Mouse (Mus musculus) myocyte (in vitro differentiated cells): ENCODE measurements around the gene Xpo4. TPM values are rescaled to one million over a fixed set of nuclear protein-coding genes. Genes with fewer than 3 reads are reported as not detected.

Source experiments
- H3K27me3 ChIP-seq: one replicate; pipeline ENCODE4 v1.6.1; 2011; ENCODE audit not compliant: control insufficient read depth, insufficient read depth, insufficient read length
- H3K36me3 ChIP-seq: one replicate; pipeline ENCODE4 v1.6.1; 2011; ENCODE audit not compliant: control insufficient read depth, insufficient read depth
- H3K4me2 ChIP-seq: one replicate; pipeline ENCODE4 v1.6.1; 2011; ENCODE audit warnings: low read depth, control low read depth
- H3K4me3 ChIP-seq: one replicate; pipeline ENCODE4 v1.5.1; 2011; ENCODE audit warnings: mild to moderate bottlenecking, control low read depth, moderate library complexity
- H3K79me2 ChIP-seq: one replicate; pipeline ENCODE4 v1.6.1; 2011; ENCODE audit not compliant: control insufficient read depth, insufficient read depth
- H3ac ChIP-seq: one replicate; pipeline ENCODE4 v1.6.1; 2011; ENCODE audit not compliant: control insufficient read depth, insufficient read length
- CEBPB ChIP-seq: IDR thresholded peaks from 2 replicates; pipeline ENCODE4 v1.6.1; 2011; ENCODE audit warnings: mild to moderate bottlenecking, moderate library complexity; ENCODE audit not compliant: poor library complexity, insufficient read depth, severe bottlenecking
- E2F4 ChIP-seq: IDR thresholded peaks from one replicate; pipeline ENCODE4 v1.6.1; 2011; ENCODE audit warnings: mild to moderate bottlenecking, control low read depth, moderate library complexity; ENCODE audit not compliant: insufficient read depth
- MAX ChIP-seq: IDR thresholded peaks from one replicate; pipeline ENCODE4 v1.6.1; 2011; ENCODE audit warnings: low read depth, mild to moderate bottlenecking, control low read depth
- MYOD1 ChIP-seq, 3 experiments: IDR thresholded peaks; one replicate each; pipeline ENCODE4 v1.6.1; 2011; ENCODE audit warnings: control low read depth in 2 of 3, low read depth in 2 of 3, mild to moderate bottlenecking in 2 of 3, moderate library complexity in 1 of 3; ENCODE audit not compliant: insufficient read length in 2 of 3, control insufficient read depth in 1 of 3
- MYOG ChIP-seq, 3 experiments: IDR thresholded peaks; one replicate each; pipeline ENCODE4 v1.6.1; 2011; ENCODE audit warnings: control low read depth in 2 of 3, low read depth in 2 of 3, mild to moderate bottlenecking in 2 of 3; ENCODE audit not compliant: insufficient read length in 2 of 3, control insufficient read depth in 1 of 3, insufficient read depth in 1 of 3
- POLR2A ChIP-seq: IDR thresholded peaks from one replicate; pipeline ENCODE4 v1.6.1; 2011; ENCODE audit warnings: low read depth, mild to moderate bottlenecking, control low read depth, moderate library complexity; ENCODE audit not compliant: insufficient read length
- POLR2AphosphoS2 ChIP-seq: IDR thresholded peaks from one replicate; pipeline ENCODE4 v1.6.1; 2011; ENCODE audit warnings: low read depth, control low read depth; ENCODE audit not compliant: insufficient read length
- REST ChIP-seq: IDR thresholded peaks from one replicate; pipeline ENCODE4 v1.6.1; 2011; ENCODE audit warnings: mild to moderate bottlenecking, control low read depth, moderate library complexity; ENCODE audit not compliant: insufficient read depth, insufficient read length
- SRF ChIP-seq: IDR thresholded peaks from one replicate; pipeline ENCODE4 v1.6.1; 2011; ENCODE audit warnings: low read depth; ENCODE audit not compliant: control insufficient read depth, insufficient read length
- TCF12 ChIP-seq: IDR thresholded peaks from one replicate; pipeline ENCODE4 v1.6.1; 2011; ENCODE audit warnings: mild to moderate bottlenecking, control low read depth; ENCODE audit not compliant: poor library complexity, insufficient read depth, severe bottlenecking
- TCF3 ChIP-seq: IDR thresholded peaks from one replicate; pipeline ENCODE4 v1.6.1; 2011; ENCODE audit warnings: low read depth, control low read depth; ENCODE audit not compliant: insufficient read length
- USF1 ChIP-seq: IDR thresholded peaks from one replicate; pipeline ENCODE4 v1.6.1; 2011; ENCODE audit warnings: low read depth, mild to moderate bottlenecking, control low read depth, moderate library complexity
- polyA plus RNA-seq: library from polyadenylated mRNA; unstranded; fragments of >200 nt; fragmentation: generic; extraction: Trizol; gene quantifications from one replicate; pipeline ENCODE4 v1.2.1, GENCODE M21; 2012; ENCODE audit warnings: missing spikeins

The Xpo4 gene
- polyA plus RNA-seq, 1 experiment, result 3.0 TPM

- H3K4me2 ChIP-seq, result no peak overlapping the region
- no peak for TF ChIP-seq POLR2AphosphoS2
- TF ChIP-seq POLR2A, result no peak
- TF ChIP-seq MYOD1 (IDR thresholded peaks at IDR 0.05; ENCODE audit: control insufficient read depth in 1 of 3, insufficient read length in 2 of 3, low read depth in 2 of 3), result no peak
- no peak for TF ChIP-seq E2F4
Measured at GRCm38 (mm10) chr14:57536820-57537219, 128.4 kb downstream of the Xpo4 start.

GRCm38 (mm10) chr14:57535646-57536045 lies 129.6 kb downstream of the Xpo4 start:
- no peak overlapping the region for H3K4me2 ChIP-seq

More at GRCm38 (mm10) chr14:57536820-57537219, 128.4 kb downstream of the Xpo4 start:
- H3ac ChIP-seq, result no peak overlapping the region
- no peaks in the 10 kb centered on the region for H3K36me3 ChIP-seq
- H3K79me2 ChIP-seq, result no peaks in the 10 kb centered on the region
- peaks cover 13% of the 10 kb centered on the region for H3K27me3 ChIP-seq
- no peak overlapping the region for H3K4me3 ChIP-seq

GRCm38 (mm10) chr14:57534961-57535360 lies 130.3 kb downstream of the Xpo4 start:
- Histone ChIP-seq H3K4me3 (no peak overlapping the region), H3K27me3 (peaks cover 13% of the 10 kb centered on the region), H3K36me3 (no peaks in the 10 kb centered on the region), H3K4me2 (no peak overlapping the region), H3K79me2 (no peaks in the 10 kb centered on the region), H3ac (no peak overlapping the region)
- TF ChIP-seq POLR2A, result no peak

More at GRCm38 (mm10) chr14:57535646-57536045, 129.6 kb downstream of the Xpo4 start:
- H3K36me3 ChIP-seq, result no peaks in the 10 kb centered on the region
- no peak for TF ChIP-seq TCF3
- TF ChIP-seq MYOD1 (IDR thresholded peaks at IDR 0.05; ENCODE audit: control insufficient read depth in 1 of 3, insufficient read length in 2 of 3, low read depth in 2 of 3), result peak in 1 of 3 experiments; percentile 18
- no peak for TF ChIP-seq POLR2A
- peaks cover 13% of the 10 kb centered on the region for H3K27me3 ChIP-seq
- no peak overlapping the region for H3K4me3 ChIP-seq
- H3K79me2 ChIP-seq, result no peaks in the 10 kb centered on the region
- H3ac ChIP-seq, result no peak overlapping the region

- Histone ChIP-seq H3K79me2 (no peaks in the 10 kb centered on the region), H3K4me2 (no peak overlapping the region), H3K27me3 (peaks cover 13% of the 10 kb centered on the region), H3K36me3 (no peaks in the 10 kb centered on the region), H3K4me3 (no peak overlapping the region), H3ac (no peak overlapping the region)
- TF ChIP-seq TCF12 (no peak), USF1 (no peak), MYOD1 (IDR thresholded peaks at IDR 0.05; ENCODE audit: control insufficient read depth in 1 of 3, insufficient read length in 2 of 3, low read depth in 2 of 3) (peak in 1 of 3 experiments; percentile 28)
Measured at GRCm38 (mm10) chr14:57534346-57534745, 130.9 kb downstream of the Xpo4 start.

- Histone ChIP-seq H3ac (no peak overlapping the region), H3K27me3 (peaks cover 13% of the 10 kb centered on the region), H3K4me2 (no peak overlapping the region), H3K79me2 (no peaks in the 10 kb centered on the region), H3K36me3 (no peaks in the 10 kb centered on the region), H3K4me3 (no peak overlapping the region)
- TF ChIP-seq MYOG (IDR thresholded peaks at IDR 0.05; ENCODE audit: control insufficient read depth in 1 of 3, insufficient read depth in 1 of 3, insufficient read length in 2 of 3, low read depth in 2 of 3) (no peak), TCF12 (no peak), POLR2A (no peak), MYOD1 (IDR thresholded peaks at IDR 0.05; ENCODE audit: control insufficient read depth in 1 of 3, insufficient read length in 2 of 3, low read depth in 2 of 3) (no peak), USF1 (no peak), MAX (no peak), POLR2AphosphoS2 (no peak), CEBPB (no peak), TCF3 (no peak), REST (no peak), SRF (no peak), E2F4 (no peak)
Measured at GRCm38 (mm10) chr14:57533841-57534240, 131.4 kb downstream of the Xpo4 start.

- no peak overlapping the region for H3K4me2 ChIP-seq
- H3K79me2 ChIP-seq, result no peaks in the 10 kb centered on the region
- H3K4me3 ChIP-seq, result no peak overlapping the region
- TF ChIP-seq TCF12 (no peak), POLR2A (no peak), MAX (no peak), POLR2AphosphoS2 (no peak), MYOD1 (IDR thresholded peaks at IDR 0.05; ENCODE audit: control insufficient read depth in 1 of 3, insufficient read length in 2 of 3, low read depth in 2 of 3) (no peak), MYOG (IDR thresholded peaks at IDR 0.05; ENCODE audit: control insufficient read depth in 1 of 3, insufficient read depth in 1 of 3, insufficient read length in 2 of 3, low read depth in 2 of 3) (no peak), USF1 (no peak), REST (no peak), SRF (no peak), TCF3 (no peak), CEBPB (no peak), E2F4 (no peak)
- H3K36me3 ChIP-seq, result no peaks in the 10 kb centered on the region
- H3ac ChIP-seq, result no peak overlapping the region
- H3K27me3 ChIP-seq, result peaks cover 13% of the 10 kb centered on the region
Measured at GRCm38 (mm10) chr14:57533214-57533613, 132.0 kb downstream of the Xpo4 start.
